Mouse (Mus musculus) liver, postnatal 0 days (tissue): ENCODE data around the gene Tmem30a.

ENCODE experiments used
- CTCF ChIP-seq: sonication (generic); IDR thresholded peaks from 2 replicates; pipeline ENCODE4 v1.5.1; 2016; ENCODE audit warnings: antibody characterized with exemption, low read depth
- EP300 ChIP-seq: IDR thresholded peaks from 2 replicates; pipeline ENCODE4 v1.6.1; 2016; ENCODE audit warnings: antibody characterized with exemption, low read depth, mild to moderate bottlenecking

DNA sequence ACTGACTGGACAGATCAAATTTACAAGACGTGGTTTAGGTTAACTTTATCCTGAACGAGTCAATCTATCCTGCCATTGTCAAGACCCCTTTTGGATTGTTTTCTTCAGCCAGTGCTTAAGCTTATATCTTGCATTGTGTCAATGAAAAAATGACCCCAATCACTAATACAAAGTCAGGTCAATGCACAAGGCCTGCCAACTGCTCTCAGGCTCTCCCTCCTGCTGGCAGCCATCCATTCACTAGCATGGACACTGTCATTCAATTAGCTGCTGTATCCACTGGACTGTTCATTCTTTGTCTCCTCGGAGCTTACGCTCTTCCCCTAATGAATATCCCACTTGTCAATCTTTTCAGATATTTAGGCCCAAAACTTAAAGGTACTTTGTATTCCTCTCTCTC is 30.1 kb upstream of the Tmem30a start:
- TF ChIP-seq CTCF (no peak), EP300 (no peak)
